Mouse (Mus musculus) cerebellum, postnatal 4 days (tissue): Measurements from ENCODE around the gene Atp1b1.

ENCODE experiments used
- DNase-seq, 2 experiments: peaks; one replicate each; pipeline ENCODE4 v3.0.0; 2022; ENCODE audit warnings: low spot score in 2 of 2, mixed read lengths in 1 of 2

The Atp1b1 gene

GRCm38 (mm10) chr1:164392176-164392575, 66.0 kb downstream of the Atp1b1 start:
- no peak for DNase-seq

GRCm38 (mm10) chr1:164389743-164390142, 68.4 kb downstream of the Atp1b1 start:
- no peak for DNase-seq
